Mouse (Mus musculus) CD4-positive, CD25-positive, alpha-beta regulatory T cell (primary cell): Measurements from ENCODE around the gene Hmbs. TPM values are rescaled to one million over a fixed set of nuclear protein-coding genes. Genes with fewer than 3 reads are reported as not detected.

ENCODE experiments used
- polyA plus RNA-seq: library from polyadenylated mRNA; unstranded; fragments of 100-300 nt; shearing (Covaris generic); gene quantifications from one replicate; pipeline ENCODE4 v1.2.1, GENCODE M21; 2017

The Hmbs gene
- 37.2 TPM for polyA plus RNA-seq

GRCm38 (mm10) chr9:44343781-44344421, at the start of gene Hmbs:
Gene Hmbs, minus strand, starts transcription at chr9:44344228.

DNA sequence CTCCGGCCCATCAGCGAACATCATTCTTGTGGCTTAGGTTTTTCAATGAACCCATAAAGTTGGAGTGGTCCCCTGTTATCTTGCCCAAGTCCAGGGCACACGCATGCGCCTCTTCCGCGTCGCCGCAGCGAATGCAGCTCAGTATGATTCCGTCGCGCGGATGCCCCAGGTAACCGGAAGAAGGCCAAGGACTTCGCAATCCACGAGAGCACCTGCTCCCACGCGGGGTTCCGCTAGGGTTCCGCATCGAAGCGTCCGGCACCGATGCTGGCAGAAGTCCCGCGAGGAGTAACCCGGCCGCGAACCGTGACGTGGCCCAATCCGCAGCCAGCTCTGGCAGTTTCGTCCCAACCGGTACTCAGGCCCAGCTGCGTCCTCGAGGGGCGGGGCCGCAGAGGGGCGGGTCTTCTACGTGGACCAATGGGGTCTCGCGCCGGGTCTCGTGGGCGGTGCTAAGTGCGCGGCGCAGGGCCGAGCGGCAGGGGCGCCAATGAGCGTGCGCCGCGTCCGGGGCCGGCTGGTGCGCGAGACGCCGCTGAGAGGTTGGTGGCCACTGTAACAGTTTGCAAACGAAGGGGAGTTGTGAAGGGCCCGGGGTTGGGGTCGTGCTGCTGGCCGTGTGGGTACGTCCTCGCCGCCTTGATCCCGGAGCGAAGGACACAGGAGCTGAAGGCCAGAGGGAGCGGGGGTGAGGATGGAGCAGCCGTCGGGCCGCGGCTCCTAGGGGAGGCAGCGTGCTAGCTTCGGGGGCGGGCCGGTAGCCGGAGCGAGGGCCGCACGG, 35.2 kb upstream of the Hmbs start, which contains the start of gene Hyou1:
Gene Hyou1, plus strand, starts transcription at position 437 of the 781 bp plus-strand sequence.

GRCm38 (mm10) chr9:44361190-44361917, 17.3 kb upstream of the Hmbs start, which contains the start of gene Vps11:
Gene Vps11, minus strand, starts transcription at chr9:44361670.

DNA sequence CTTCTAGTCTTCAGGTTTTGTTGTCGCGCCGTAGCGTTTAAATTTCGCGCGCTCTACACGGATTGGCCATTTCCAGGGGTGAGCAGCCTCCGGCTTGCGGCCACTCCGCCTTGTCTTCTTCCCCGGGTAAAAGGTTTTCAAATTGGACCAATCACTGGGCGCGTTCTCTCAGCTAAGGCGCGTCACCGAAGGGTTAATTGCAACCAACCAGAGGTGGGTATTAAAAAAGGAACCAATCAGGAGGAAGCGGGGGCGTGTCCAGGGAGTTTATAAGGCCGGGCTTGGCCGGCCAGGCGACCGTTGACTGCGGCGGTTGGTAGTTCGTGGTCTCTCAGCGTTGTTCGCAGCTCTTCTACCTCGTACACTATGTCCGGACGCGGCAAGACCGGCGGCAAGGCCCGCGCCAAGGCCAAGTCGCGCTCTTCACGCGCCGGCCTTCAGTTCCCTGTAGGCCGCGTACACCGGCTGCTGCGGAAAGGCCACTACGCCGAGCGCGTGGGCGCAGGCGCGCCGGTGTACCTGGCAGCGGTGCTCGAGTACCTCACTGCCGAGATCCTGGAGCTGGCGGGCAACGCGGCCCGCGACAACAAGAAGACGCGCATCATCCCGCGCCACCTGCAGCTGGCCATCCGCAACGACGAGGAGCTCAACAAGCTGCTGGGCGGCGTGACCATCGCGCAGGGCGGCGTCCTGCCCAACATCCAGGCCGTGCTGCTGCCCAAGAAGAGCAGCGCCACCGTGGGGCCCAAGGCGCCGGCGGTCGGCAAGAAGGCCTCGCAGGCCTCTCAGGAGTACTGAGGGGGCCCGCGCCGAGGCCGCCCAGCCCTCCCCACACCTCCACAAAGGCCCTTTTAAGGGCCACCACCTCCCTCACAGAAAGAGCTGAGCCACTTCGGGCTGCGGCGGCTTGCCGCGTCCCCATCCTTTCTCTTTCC, 9.4 kb downstream of the Hmbs start, which contains the start of gene H2afx:
Gene H2afx, plus strand, starts transcription at position 299 of the 935 bp plus-strand sequence.

GRCm38 (mm10) chr9:44325768-44326370, 18.2 kb downstream of the Hmbs start, which contains the start of gene Dpagt1:
Gene Dpagt1, plus strand, starts transcription at chr9:44326019.

DNA sequence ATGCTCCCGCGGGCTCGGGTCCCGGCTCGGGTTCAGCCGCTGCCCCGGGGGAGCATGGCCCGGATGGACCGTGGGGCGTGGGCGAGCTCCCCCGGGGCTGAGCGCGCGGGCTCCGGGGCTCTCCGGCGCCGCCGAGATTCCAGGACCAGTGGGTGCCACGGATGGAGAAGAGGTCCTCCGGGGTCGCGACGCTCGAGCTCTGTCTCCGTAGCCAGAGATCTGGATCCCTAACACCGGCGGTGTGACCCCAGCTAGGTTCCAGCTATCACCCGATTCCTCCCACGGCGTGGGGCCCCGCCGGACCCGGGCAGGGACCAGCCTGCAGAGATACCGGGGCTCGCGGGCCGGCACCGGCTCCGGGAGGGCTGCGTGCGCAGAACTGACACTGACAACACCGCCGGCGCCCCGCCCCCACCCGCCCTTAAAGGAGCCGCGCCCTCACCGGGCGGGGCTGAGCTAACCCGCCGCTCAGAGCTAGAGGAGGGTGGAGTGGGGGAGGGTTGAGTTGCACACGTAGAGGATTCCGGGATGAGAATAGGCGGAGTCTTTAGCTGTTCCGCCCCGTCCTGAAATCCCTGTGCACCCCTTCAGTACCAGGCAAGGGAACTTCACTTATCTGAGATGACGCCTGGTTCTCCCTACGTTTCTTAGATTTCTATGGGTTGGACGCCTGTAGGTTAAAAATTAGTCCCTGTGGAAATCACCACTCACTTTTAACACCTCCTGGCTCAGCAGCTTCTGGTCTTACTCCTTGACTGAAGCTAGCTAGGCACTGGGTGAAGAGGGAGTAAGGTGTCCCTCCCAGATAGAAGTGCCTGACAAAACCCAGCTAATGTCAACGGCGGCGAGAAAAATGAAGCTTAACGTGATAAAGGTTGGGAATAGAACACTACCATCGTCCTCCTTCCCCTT, 23.9 kb downstream of the Hmbs start, which contains the start of gene C2cd2l:
Gene C2cd2l, minus strand, starts transcription at position 399 of the 912 bp plus-strand sequence.

DNA sequence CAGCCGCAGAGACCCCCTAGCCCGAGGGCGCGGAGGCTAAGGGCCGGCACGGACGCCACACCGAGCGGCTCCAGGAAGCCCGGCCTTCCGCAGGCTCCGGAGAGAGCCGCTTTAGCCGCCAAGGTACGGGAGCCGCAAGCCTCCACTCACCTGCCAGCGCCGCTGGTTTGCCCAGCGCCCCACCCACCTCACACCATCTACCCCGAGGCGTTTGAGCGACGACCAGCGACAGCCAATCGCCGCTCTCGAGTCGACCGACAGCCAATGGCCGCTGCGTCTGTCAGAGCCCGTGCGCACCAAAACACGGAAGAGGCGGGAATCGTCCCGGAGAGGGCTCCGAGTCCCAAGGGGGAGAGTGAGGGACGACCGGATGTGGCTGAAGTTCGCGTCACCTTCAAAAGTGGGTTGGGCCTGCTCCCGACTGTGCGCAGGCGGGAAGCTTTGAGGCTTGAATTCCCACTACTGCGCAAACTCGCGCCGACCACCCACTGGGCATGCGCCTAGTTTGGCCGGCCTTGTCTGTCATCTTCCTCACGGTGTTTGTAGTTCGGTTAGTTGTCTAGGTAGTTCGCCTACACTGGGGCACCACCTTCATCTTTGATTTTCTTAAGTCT, 38.5 kb downstream of the Hmbs start, which contains the start of gene Hinfp:
Gene Hinfp, minus strand, starts transcription at position 206 of the 614 bp plus-strand sequence.

DNA sequence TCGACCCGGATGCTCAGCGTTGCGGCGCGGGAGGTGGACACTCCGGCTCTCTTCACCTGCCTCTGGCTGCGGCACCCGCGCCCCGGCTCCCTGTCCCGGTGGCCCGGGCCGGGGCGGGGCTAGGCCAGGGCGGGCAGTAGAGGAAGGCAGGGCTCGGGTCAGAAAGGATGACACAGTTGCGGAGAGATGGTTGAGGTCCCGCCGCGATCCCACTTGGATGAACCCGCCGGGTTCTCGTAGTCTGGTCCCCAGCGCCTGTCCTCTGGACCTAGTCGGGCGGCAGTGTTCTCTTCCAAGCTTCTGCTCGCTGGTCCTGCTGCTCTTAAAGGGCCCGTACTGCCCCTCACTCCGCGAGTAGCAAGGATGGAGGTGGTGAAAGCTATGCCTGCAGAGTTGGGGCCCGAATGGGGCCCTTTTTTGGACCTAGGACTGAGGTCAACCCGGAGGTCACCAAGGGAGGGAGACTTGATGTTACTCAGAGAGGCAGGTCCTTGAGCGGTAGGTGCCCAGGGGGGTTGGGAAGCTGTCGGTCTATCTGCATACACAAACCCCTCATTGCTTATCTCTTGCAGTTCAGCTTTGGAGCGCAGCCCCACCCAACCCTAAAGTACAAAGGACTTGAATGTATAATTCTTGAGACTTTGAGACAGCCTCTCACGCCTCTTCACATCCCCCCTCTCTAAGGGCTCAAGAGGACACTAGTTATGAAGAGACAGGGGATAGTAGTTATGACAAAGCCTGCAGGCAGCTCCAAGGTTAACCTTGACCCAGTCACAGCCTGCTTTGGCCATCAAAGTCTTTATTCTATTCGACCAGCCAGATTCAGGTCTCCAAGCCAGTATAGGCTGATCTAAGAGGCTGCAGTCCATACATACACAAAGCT, 55.7 kb downstream of the Hmbs start, which contains the start of gene Abcg4:
Gene Abcg4, minus strand, starts transcription at position 540 of the 883 bp plus-strand sequence.

Other genes with a start within 250 kb of the Hmbs start
- not detected for gene Mfrp, start 242.5 kb downstream of the Hmbs start, polyA plus RNA-seq
- not detected for gene C1qtnf5, start 237.0 kb downstream of the Hmbs start, polyA plus RNA-seq
- 0.08 TPM for gene Gm49380, start 230.7 kb downstream of the Hmbs start, polyA plus RNA-seq
- 30.0 TPM for gene Rnf26, start 230.7 kb downstream of the Hmbs start, polyA plus RNA-seq
- 0.35 TPM for gene Mcam, start 209.8 kb downstream of the Hmbs start, polyA plus RNA-seq
- gene Cbl, start 110.2 kb downstream of the Hmbs start, polyA plus RNA-seq: 47.6 TPM
- gene Ccdc153, start 103.6 kb downstream of the Hmbs start, polyA plus RNA-seq: not detected
- not detected for gene Pdzd3, start 92.8 kb downstream of the Hmbs start, polyA plus RNA-seq
- 11.3 TPM for gene Nlrx1, start 75.6 kb downstream of the Hmbs start, polyA plus RNA-seq
- gene Abcg4, start 55.6 kb downstream of the Hmbs start, polyA plus RNA-seq: not detected
- gene Hinfp, start 38.6 kb downstream of the Hmbs start, polyA plus RNA-seq: 27.3 TPM
- 17.6 TPM for gene C2cd2l, start 23.9 kb downstream of the Hmbs start, polyA plus RNA-seq
- 18.8 TPM for gene Dpagt1, start 18.2 kb downstream of the Hmbs start, polyA plus RNA-seq
- gene H2afx, start 9.5 kb downstream of the Hmbs start, polyA plus RNA-seq: 66.8 TPM
- gene Vps11, start 17.4 kb upstream of the Hmbs start, polyA plus RNA-seq: 67.2 TPM
- gene Hyou1, start 35.3 kb upstream of the Hmbs start, polyA plus RNA-seq: 15.6 TPM
- gene Slc37a4, start 52.6 kb upstream of the Hmbs start, polyA plus RNA-seq: 31.0 TPM
- 1,839 TPM for gene Rps25, start 62.9 kb upstream of the Hmbs start, polyA plus RNA-seq
- gene Trappc4, start 63.4 kb upstream of the Hmbs start, polyA plus RNA-seq: 135 TPM
- 63.3 TPM for gene Ccdc84, start 74.3 kb upstream of the Hmbs start, polyA plus RNA-seq
- gene Foxr1, start 96.9 kb upstream of the Hmbs start, polyA plus RNA-seq: not detected
- gene Upk2, start 110.7 kb upstream of the Hmbs start, polyA plus RNA-seq: not detected
- 28.8 TPM for gene Bcl9l, start 138.6 kb upstream of the Hmbs start, polyA plus RNA-seq
- 41.1 TPM for gene Cxcr5, start 217.6 kb upstream of the Hmbs start, polyA plus RNA-seq